Comparison of ENCODE assay signal across 1 mouse cellular context in genomic region chr1:71556688-71557612, GRCm38 (mm10).
TF ChIP-seq lines count a peak whose summit lies in the region.

Atic (plus strand) TSS chr1:71557150.

TF ChIP-seq in CH12.LX, 34 proteins besides CTCF, POLR2A, EP300 and RAD21 (continued from another document):
- TF ChIP-seq MXI1 (IDR thresholded peaks at IDR 0.05; ENCODE audit: low read depth, low read length) (peak; percentile 100), ZKSCAN1 (IDR thresholded peaks at IDR 0.05; ENCODE audit: borderline replicate concordance, low read depth, low read length) (no peak), USF2 (conservative IDR thresholded peaks at IDR 0.05; ENCODE audit: low read depth, low read length) (peak; percentile 90), MAX (IDR thresholded peaks at IDR 0.05; ENCODE audit: low read length) (peak; percentile 99), ZC3H11A (IDR thresholded peaks at IDR 0.05; ENCODE audit: low read depth, low read length) (no peak), USF1 (IDR thresholded peaks at IDR 0.05; ENCODE audit: low read depth, low read length) (peak; percentile 96), UBTF (IDR thresholded peaks at IDR 0.05; ENCODE audit: low read depth, low read length) (peak; percentile 42; the same call in 1 of the 2 replicates), CHD2 (IDR thresholded peaks at IDR 0.05; ENCODE audit: low read length) (peak; percentile 58; the same call in 1 of the 2 replicates), JUND (conservative IDR thresholded peaks at IDR 0.05; ENCODE audit: low read depth, low read length) (no peak), MYC (IDR thresholded peaks at IDR 0.05; ENCODE audit: low read depth, low read length) (peak; percentile 93), ETS1 (conservative IDR thresholded peaks at IDR 0.05; ENCODE audit: low read depth, low read length) (peak; percentile 25; the same call in 1 of the 2 replicates), NELFE (IDR thresholded peaks at IDR 0.05; ENCODE audit: low read depth, low read length) (peak; percentile 92)
